Mouse (Mus musculus) fat pad, adult 2 months (tissue): Measurements from ENCODE around the gene Gnat2.

ENCODE experiments used
- DNase-seq: peaks from one replicate; pipeline ENCODE4 v3.0.0-alpha.2; 2011; ENCODE audit warnings: low read depth, low spot score; ENCODE audit errors: extremely low read depth

The Gnat2 gene

GRCm38 (mm10) chr3:108113591-108114289, 21.2 kb downstream of the Gnat2 start:
- DNase-seq, result peak; percentile 45

GRCm38 (mm10) chr3:108117465-108117864, 24.9 kb downstream of the Gnat2 start:
- no peak for DNase-seq

GRCm38 (mm10) chr3:108121101-108121500, 28.5 kb downstream of the Gnat2 start:
- no peak for DNase-seq

GRCm38 (mm10) chr3:108123242-108123641, 30.7 kb downstream of the Gnat2 start:
- no peak for DNase-seq

GRCm38 (mm10) chr3:108124131-108124530, 31.5 kb downstream of the Gnat2 start:
- DNase-seq, result no peak

- DNase-seq, result no peak
These were observed 33.7 kb downstream of the Gnat2 start for GRCm38 (mm10) chr3:108126327-108126726.

- no peak for DNase-seq
These were observed 35.9 kb downstream of the Gnat2 start for GRCm38 (mm10) chr3:108128520-108128919.

GRCm38 (mm10) chr3:108129367-108129766, 36.8 kb downstream of the Gnat2 start:
- DNase-seq, result no peak

- DNase-seq, result no peak
These were observed 37.2 kb downstream of the Gnat2 start for GRCm38 (mm10) chr3:108129804-108130203.

- no peak for DNase-seq
These were observed 38.6 kb downstream of the Gnat2 start for GRCm38 (mm10) chr3:108131216-108131615.

GRCm38 (mm10) chr3:108131821-108132220, 39.2 kb downstream of the Gnat2 start:
- no peak for DNase-seq

- no peak for DNase-seq
These were observed 39.9 kb downstream of the Gnat2 start for GRCm38 (mm10) chr3:108132484-108132883.

GRCm38 (mm10) chr3:108134701-108135100, 42.1 kb downstream of the Gnat2 start:
- DNase-seq, result no peak

GRCm38 (mm10) chr3:108139113-108139512, 46.5 kb downstream of the Gnat2 start:
- DNase-seq, result no peak

GRCm38 (mm10) chr3:108140786-108141185, 48.2 kb downstream of the Gnat2 start:
- no peak for DNase-seq

GRCm38 (mm10) chr3:108145534-108146445, 53.2 kb downstream of the Gnat2 start, which contains the start of gene Gnai3:
Gnai3 (minus strand) TSS chr3:108146146.
- DNase-seq, result peak; percentile 37

GRCm38 (mm10) chr3:108146671-108147070, 54.1 kb downstream of the Gnat2 start:
- DNase-seq, result no peak

GRCm38 (mm10) chr3:108147386-108148235, 55.0 kb downstream of the Gnat2 start:
- peak; percentile 25 for DNase-seq
